Mouse (Mus musculus) liver, adult 2 months (tissue): ENCODE measurements at regions not wholly inside any gene's neighbourhood (a gene's known extent, or its start where the extent isn't known, plus 50 kb on each side); places are given as distances from the start of the nearest gene placed in this dataset.

ENCODE experiments used
- CTCF ChIP-seq: fragments of 200-500 bp; IDR thresholded peaks from 2 replicates; pipeline ENCODE4 v1.5.1; 2011; ENCODE audit warnings: low read depth, low read length, control low read depth
- POLR2A ChIP-seq: fragments of 200-500 bp; IDR thresholded peaks from 2 replicates; pipeline ENCODE4 v1.6.1; 2011; ENCODE audit warnings: low read length, control low read depth; ENCODE audit not compliant: insufficient read depth; ENCODE audit errors: extremely low read depth

GRCm38 (mm10) chr13:38855742-38856141 is 104.9 kb downstream of the Slc35b3 start:
- TF ChIP-seq POLR2A: no peak
- TF ChIP-seq CTCF: no peak
